Mouse (Mus musculus): Measurements from ENCODE around the gene Fbxo31.

DNA sequence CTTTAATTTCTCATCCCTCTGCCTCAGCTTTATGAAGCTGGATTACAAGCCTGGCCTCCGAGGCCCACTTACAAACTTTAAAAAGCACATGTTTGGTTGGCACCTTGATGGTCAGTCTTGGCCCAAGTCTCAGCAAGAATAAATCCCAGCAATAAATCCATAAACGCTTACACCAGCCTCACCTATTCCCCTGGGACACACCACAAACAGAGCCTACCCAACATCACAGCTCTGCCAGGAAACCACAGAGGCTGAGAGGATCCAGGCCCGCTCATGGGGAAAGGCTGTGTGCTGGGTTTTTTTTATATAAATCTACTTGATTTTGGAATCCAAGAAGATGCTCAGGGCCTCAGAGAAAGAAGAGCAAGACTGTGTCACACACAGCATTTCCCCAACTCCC lies 2.9 kb downstream of the Fbxo31 start:
- no peak for TF ChIP-seq POLR2A (IDR thresholded peaks at IDR 0.05; ENCODE audit: low read depth, low read length)
- no peak for TF ChIP-seq CTCF (IDR thresholded peaks at IDR 0.05; ENCODE audit: extremely low read depth, insufficient read length, insufficient replicate concordance, low read depth, low read length)

All from small intestine, adult 2 months (tissue).